Mouse (Mus musculus) gastrocnemius, postnatal 14 days (tissue): ENCODE results near the gene Olfr304. TPM values are rescaled to one million over a fixed set of nuclear protein-coding genes. Genes with fewer than 3 reads are reported as not detected.
"Not testable (repeated sequence)": the region's sequence is repeated elsewhere in the genome, so short reads cannot be mapped to it uniquely, and the experiment has no call there.

Source experiments
- DNase-seq: peaks from one replicate; pipeline ENCODE4 v3.0.0; 2021; ENCODE audit warnings: mixed read lengths
- intact Hi-C: fragments of 180-260 bp; cut with DNase I; formaldehyde crosslinking; loops from one replicate; pipeline ENCODE4 v1.15.1; 2025; ENCODE audit warnings: low total_unique reads
- long read RNA-seq, 2 experiments: library from polyadenylated mRNA; stranded (forward); transcript quantifications; one replicate each; pipeline ENCODE4 v2.0.0; 2021
- total RNA-seq, 2 experiments: library from RNA; stranded (reverse); gene quantifications; 2 replicates each; pipeline ENCODE4 v1.2.3; 2021

Gene Olfr304
- total RNA-seq = not detected
- long read RNA-seq, experiment 1 = 0 reads
- long read RNA-seq, experiment 2 = 0 reads

DNA sequence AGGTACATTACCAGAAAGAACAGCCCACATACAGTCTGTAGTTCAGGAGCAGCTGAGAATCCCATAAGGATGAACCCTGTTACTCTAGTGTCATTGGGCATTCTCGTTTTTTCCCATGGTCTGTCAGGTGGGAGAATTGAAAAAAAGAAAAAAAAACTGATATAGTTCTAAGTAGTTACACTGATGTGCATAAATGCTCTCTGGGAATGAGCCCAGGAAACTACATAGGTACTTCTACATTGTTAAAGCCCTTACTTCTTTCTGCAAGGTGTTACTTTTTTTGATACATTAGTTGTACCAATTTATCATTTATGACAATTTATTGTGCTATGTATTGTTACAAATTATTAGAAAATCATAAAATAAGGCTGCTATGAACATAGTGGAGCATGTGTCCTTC is at the start of gene Olfr304:
Gene Olfr304 (minus strand): TSS at position 101 of the 400 bp plus-strand sequence.
- DNase-seq = no peak
- intact Hi-C loops = no loop called here

DNA sequence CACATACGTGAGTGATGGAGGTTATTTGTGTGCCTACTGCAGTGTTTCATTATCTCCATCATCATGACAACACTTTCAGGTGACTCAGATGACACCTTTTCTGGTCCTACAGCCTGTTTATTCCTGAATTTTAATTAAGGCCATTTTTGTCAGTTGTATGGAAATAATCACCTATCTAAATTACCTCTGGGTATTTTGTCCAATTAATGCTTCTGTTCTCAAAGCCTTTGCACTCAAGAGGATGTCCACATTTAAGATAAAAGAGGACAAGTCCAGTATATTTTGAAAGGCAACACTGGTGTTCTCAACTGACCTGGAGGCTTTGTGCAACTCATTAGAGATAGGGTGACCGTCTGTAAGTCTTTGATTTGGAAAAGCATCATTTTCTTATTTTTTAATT is 17.1 kb upstream of the Olfr304 start, which contains the start of gene Olfr301:
Gene Olfr301 (plus strand): TSS at position 301 of the 400 bp plus-strand sequence.
- no peak for DNase-seq
- intact Hi-C loops = no loop called here

DNA sequence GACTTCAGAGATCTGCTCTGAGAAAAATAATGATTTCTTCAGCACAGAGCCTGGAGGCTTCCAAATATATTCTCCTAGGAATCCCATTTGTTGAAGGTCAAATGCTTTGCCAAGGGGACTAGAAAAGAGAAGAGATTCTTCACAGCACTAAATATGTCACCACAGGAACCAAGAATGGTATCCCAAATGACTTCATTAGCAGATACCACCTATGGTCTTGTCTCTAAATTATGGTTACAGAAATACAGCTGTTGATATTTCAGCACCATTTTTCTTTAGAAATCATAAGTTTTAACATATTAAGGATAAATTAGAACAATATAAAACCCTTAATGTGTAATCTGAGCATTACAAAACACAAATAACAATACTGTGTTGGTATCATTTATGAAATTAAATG is 11.2 kb upstream of the Olfr304 start, which contains the start of gene Olfr303:
Gene Olfr303 (minus strand): TSS at position 101 of the 400 bp plus-strand sequence.
- intact Hi-C loops = no loop called here
- DNase-seq = no peak

DNA sequence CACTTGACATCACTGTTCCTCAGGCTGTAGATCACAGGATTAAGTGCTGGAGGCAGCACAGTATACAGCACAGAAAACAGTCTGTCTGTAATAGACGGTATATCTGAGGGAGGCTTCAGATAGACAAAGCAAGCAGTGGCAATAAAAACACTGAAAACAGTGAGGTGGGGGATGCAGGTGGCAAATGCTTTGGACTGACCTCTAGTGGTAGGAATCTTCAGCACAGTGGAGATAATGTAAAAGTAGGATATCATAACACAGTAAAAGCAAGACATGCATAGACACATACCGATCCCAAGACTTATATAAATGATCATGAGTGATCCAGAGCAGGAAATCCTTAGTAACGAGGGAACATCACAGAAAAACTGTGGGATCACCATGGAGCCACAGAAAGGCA is 689 bp downstream of the Olfr304 start:
- intact Hi-C loops = no loop called here
- no peak for DNase-seq

DNA sequence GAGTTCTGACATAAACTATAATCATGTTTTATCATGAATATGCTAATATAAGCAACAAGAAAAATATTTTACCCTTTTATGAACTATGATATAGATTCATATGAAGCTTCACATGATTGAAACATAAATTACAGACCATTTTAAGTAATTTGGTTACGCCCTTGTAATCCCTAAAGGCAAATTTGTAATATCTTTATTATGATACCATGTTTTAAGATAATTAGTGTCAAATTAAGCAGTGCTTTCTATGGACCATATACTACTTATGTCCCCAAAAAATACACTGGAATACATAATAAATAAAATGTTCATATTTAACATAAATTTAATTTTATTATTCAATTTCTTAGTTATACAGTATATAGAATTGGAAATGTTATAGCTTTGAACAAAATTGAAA is 19.6 kb downstream of the Olfr304 start, which contains the start of gene Olfr305:
Gene Olfr305 (minus strand): TSS at position 101 of the 400 bp plus-strand sequence.
- no peak for DNase-seq
- intact Hi-C loops = no loop called here

DNA sequence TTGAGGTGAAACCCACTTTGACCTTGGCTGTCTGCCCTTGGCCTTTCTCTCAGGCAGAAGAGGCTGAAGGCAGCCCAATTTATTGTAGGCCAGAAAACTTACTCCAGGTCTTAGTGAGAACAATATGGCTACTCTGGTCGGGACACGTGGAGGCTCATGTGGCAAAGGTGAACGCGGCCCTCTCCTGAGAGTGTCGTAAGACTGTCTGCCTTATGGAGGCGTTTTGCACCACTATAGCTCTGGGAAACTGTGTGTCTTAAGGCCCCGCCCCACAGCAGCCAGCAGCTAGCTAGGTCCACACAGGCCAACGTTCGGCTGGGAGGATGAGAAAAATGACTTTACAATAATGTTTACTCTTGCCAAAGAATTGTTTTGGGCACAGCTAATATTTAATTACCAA is 40.2 kb downstream of the Olfr304 start:
- intact Hi-C loops = not testable (repeated sequence)

DNA sequence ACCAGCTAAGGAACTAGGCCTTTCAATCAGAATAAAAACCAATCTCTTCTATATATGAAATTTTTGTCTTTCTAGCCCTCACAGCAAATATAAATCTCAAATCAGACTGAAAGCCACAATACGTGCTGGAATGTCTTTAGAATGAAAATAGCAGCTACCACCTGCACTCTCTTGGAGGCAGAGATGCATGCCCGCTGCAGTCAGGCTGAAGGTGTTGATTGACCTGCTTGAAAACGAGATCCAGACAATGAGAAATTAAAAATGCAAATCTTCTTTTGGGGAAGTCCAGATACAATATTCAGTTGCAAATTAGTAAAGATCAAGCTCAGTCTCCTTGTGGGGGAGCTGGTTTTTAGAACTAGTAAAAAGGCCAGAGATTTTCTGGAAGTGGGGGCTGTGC is 42.2 kb downstream of the Olfr304 start:
- intact Hi-C loops = no loop called here
- DNase-seq = no peak

More for the DNA sequence above, 40.2 kb downstream of the Olfr304 start:
- DNase-seq = not testable (repeated sequence)

DNA sequence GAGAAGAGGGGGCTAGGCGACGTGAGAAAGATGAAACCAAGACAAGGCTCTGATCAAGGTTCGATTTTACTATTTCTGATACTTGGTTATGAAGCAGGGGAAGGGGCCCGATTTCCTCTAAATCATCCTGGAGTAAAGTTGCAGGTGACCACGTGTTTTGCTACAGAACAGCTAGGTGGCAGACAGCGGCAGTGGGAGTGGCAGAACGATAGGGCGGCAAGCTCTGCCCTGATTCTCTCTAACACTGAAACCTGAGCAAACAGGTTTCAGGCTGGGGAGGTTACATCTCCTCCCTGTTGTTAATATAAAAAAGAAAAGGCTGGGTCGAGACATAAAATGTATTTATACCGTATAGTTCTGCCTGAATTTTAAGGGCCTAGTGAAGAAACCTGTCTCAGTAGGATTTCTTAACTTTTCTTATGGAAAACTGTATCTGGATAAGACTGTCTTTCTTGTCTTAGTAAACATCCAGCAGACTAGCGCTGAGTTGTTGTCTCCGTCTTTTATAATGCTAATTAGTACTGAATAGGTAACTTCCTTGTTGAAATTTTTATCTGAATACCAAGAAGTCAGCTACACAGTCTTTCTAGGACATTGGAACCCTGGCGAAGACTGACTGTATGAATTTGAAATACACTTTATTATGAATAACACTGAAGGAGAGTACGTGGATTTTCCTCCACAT is 43.4 kb downstream of the Olfr304 start:
- intact Hi-C loops = no loop called here

DNA sequence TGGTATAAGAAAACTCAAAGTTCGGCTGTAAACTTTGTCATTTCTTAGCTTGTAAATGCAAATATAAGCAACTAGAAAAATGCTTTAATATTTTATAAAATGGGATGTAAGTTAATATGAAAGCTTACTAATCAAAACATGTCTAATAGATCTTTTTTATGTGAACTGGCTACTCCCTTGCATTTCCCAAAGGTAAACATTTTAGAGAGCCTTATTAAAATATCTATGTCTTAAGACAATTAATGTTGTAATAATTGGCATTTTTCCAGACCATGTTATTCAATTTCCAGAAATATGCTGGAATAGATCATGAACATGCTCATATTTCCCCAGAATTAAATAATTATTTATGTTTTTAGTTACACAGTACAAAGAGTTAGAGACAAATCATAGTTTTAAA is 49.0 kb downstream of the Olfr304 start, which contains the start of gene Olfr307:
Gene Olfr307 (minus strand): TSS at position 101 of the 400 bp plus-strand sequence.
- intact Hi-C loops = no loop called here
- DNase-seq = no peak

More for the DNA sequence above, 43.4 kb downstream of the Olfr304 start:
- no peak for DNase-seq

Other genes starting within 250 kb of the Olfr304 start
- gene Vmn2r75, start 214.9 kb downstream of the Olfr304 start, total RNA-seq = not detected
- not detected for gene Vmn2r76, start 140.3 kb downstream of the Olfr304 start, total RNA-seq
- not detected for gene Olfr310, start 109.5 kb downstream of the Olfr304 start, total RNA-seq
- gene Olfr309, start 73.0 kb downstream of the Olfr304 start, total RNA-seq = not detected
- gene Olfr308, start 61.0 kb downstream of the Olfr304 start, total RNA-seq = not detected
- not detected for gene Olfr307, start 49.1 kb downstream of the Olfr304 start, total RNA-seq
- gene Olfr305, start 19.7 kb downstream of the Olfr304 start, total RNA-seq = not detected
- gene Olfr303, start 11.1 kb upstream of the Olfr304 start, total RNA-seq = not detected
- not detected for gene Olfr301, start 17.2 kb upstream of the Olfr304 start, total RNA-seq
- not detected for gene Olfr299, start 73.3 kb upstream of the Olfr304 start, total RNA-seq
- not detected for gene Olfr298, start 105.8 kb upstream of the Olfr304 start, total RNA-seq
- gene Olfr297, start 133.3 kb upstream of the Olfr304 start, total RNA-seq = not detected
- gene Olfr295, start 197.2 kb upstream of the Olfr304 start, total RNA-seq = not detected
- gene Olfr294, start 230.0 kb upstream of the Olfr304 start, total RNA-seq = not detected